Mouse (Mus musculus) mammary gland, adult 2 months (tissue): ENCODE data around the gene Kctd3. TPM values are rescaled to one million over a fixed set of nuclear protein-coding genes. Genes with fewer than 3 reads are reported as not detected.

Experiments
- polyA plus RNA-seq: library from polyadenylated mRNA; depleted of rRNA; stranded (reverse); fragments of >200 nt; gene quantifications from 2 replicates; pipeline ENCODE4 v1.2.3, GENCODE M21; 2012; ENCODE audit warnings: low replicate concordance; rRNA removed

Gene Kctd3
- 40.3 and 71.2 TPM in 2 replicates for polyA plus RNA-seq

GRCm38 (mm10) chr1:189007239-189007979, at the start of gene Kctd3:
Kctd3 (minus strand) TSS chr1:189007841.

